Mouse (Mus musculus) embryonic facial prominence, embryonic 10.5 days (tissue): Measurements from ENCODE around the gene Kpna3. TPM values are rescaled to one million over a fixed set of nuclear protein-coding genes. Genes with fewer than 3 reads are reported as not detected.

Source experiments
- DNase-seq: peaks from one replicate; pipeline ENCODE4 v3.0.0-alpha.2; 2017; ENCODE audit warnings: low spot score
- H3K27ac ChIP-seq: fragments of 300-500 bp; sonication (generic); replicated peaks from 2 replicates; pipeline ENCODE4 v1.5.1; 2016; ENCODE audit warnings: mild to moderate bottlenecking
- H3K27me3 ChIP-seq: fragments of 300-500 bp; sonication (generic); replicated peaks from 2 replicates; pipeline ENCODE4 v1.6.1; 2016; ENCODE audit warnings: low read depth, mild to moderate bottlenecking; ENCODE audit not compliant: poor library complexity, severe bottlenecking
- H3K36me3 ChIP-seq: fragments of 300-500 bp; sonication (generic); replicated peaks from 2 replicates; pipeline ENCODE4 v1.6.1; 2016; ENCODE audit warnings: mild to moderate bottlenecking, moderate library complexity
- H3K4me1 ChIP-seq: fragments of 300-500 bp; sonication (generic); 2 replicates; pipeline ENCODE4 v1.6.1; 2016
- H3K4me3 ChIP-seq: fragments of 300-500 bp; sonication (generic); 2 replicates; pipeline ENCODE4 v1.5.1; 2016; ENCODE audit warnings: mild to moderate bottlenecking, moderate library complexity
- H3K9me3 ChIP-seq: fragments of 300-500 bp; sonication (generic); 2 replicates; pipeline ENCODE4 v1.6.1; 2016; ENCODE audit warnings: mild to moderate bottlenecking
- WGBS: fragments of 180-500 bp; shearing (Covaris S2); methylation state at CpG from one replicate; pipeline ENCODE4 v1.1.7; 2016; 5-methylcytosine and 5-hydroxymethylcytosine counted together
- polyA plus RNA-seq: library from polyadenylated mRNA; unstranded; fragments of >200 nt; fragmentation: Nextera tagmentation; extraction: Ambion mirVana; gene quantifications from 2 replicates; pipeline ENCODE4 v1.2.1, GENCODE M21; 2016

The Kpna3 gene
- polyA plus RNA-seq, 1 experiment from 2014 or later, result 84.7 TPM

DNA sequence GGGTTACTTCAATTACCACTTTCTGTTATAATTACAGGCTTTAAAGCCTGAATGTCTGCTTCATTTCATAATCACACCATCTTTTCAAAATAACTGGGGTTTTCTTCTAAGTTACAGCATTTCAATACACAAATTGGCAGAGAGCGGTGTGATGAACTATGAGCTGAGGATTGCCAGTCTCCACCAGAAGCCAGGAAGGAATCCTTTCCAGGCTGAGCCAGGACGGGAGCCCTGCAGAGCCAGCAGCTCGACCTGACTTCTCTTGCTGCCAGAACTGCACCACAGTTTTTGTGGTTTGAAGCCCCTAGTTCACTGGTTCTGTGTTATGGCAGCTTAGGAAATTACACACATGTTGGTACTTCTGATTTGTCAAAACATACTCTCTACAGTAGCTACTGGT lies 75.0 kb downstream of the Kpna3 start:
- Histone ChIP-seq H3K27ac (no peak overlapping the region), H3K4me1 (peaks cover 12% of the 10 kb centered on the region), H3K4me3 (no peak overlapping the region), H3K27me3 (no peaks in the 10 kb centered on the region), H3K9me3 (no peaks in the 10 kb centered on the region), H3K36me3 (peaks cover 38% of the 10 kb centered on the region)
- no peak for DNase-seq
- 88% methylated on average over 3 of the region's 3 CpGs for WGBS

DNA sequence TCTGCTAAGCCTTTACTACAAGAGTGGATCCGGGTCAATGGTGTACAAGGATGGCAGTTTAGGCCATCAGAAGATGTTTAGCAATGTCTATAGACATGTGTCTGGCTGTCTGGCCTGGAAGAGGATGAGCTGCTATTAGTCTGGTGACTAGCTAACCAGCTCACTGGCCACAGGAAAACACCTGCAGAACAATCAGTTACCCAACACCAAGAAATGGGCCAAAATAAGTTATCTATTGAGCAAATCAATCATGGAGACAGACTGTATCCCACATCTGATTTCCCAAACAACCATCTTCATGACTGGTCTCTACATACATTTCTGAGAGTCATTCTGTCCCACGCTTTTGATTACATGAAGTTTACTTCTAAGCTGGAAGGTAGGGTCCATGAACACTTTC lies 75.9 kb downstream of the Kpna3 start:
- peaks cover 12% of the 10 kb centered on the region for H3K4me1 ChIP-seq
- H3K9me3 ChIP-seq, result no peaks in the 10 kb centered on the region

DNA sequence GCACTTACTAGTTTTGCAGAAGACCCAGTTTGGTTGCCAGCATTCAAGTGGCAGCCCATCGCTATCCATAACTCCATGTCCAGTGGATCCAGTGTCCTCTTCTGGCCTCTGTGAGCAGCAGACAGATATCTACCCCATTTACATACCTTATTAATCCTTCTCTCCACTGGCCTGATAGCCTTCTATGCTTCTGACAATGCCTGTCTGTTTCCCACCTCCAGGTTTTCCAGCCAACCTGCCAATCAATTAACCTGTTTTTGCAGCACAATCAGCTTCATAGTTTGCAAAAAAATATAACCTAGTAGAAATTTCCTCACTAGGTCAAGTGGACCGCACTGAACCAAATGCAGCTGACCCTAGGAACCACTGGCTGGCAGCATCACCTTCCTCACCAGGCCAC lies 77.4 kb downstream of the Kpna3 start:
- 96% methylated on average over 2 of the region's 2 CpGs for WGBS

More for the DNA sequence above, 75.9 kb downstream of the Kpna3 start:
- Histone ChIP-seq H3K36me3 (peaks cover 32% of the 10 kb centered on the region), H3K4me3 (no peak overlapping the region), H3K27ac (no peak overlapping the region), H3K27me3 (no peaks in the 10 kb centered on the region)
- DNase-seq, result no peak
- 94% methylated on average over 2 of the region's 2 CpGs for WGBS

DNA sequence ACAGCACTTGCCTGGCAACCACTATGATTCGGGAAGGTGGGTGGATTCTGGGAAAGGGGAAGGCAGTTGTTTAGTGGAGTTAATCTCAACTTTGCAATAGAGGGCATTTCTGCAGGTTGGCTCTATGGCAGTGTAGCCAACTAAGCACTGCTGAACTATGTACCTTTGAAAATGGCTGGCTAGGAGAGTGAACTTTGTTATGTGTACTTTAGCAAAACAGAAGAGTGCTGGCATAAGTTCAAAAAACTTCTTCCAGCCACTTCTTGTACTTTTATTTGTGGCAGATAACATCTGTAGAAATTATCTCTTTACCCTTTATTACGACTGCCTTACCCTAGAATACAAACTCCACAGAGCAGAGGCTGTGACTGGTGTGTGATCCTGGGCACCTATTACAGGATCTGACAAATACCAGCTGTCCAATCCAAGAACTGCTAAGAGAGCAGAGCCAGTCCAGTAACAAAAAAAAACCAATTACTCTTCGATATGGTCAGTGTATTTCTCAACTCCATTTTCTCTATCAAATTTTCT lies 78.6 kb downstream of the Kpna3 start:
- H3K36me3 ChIP-seq, result peaks cover 12% of the 10 kb centered on the region
- peaks cover 12% of the 10 kb centered on the region for H3K4me1 ChIP-seq
- no peaks in the 10 kb centered on the region for H3K9me3 ChIP-seq
- peak overlapping the region; percentile 81 for H3K4me3 ChIP-seq
- no peaks in the 10 kb centered on the region for H3K27me3 ChIP-seq
- no peak overlapping the region for H3K27ac ChIP-seq
- no peak for DNase-seq
- 65% methylated on average over 3 of the region's 3 CpGs for WGBS

More for the DNA sequence above, 77.4 kb downstream of the Kpna3 start:
- peaks cover 12% of the 10 kb centered on the region for H3K4me1 ChIP-seq
- peaks cover 24% of the 10 kb centered on the region for H3K36me3 ChIP-seq
- no peak overlapping the region for H3K27ac ChIP-seq
- H3K4me3 ChIP-seq, result no peak overlapping the region
- no peaks in the 10 kb centered on the region for H3K9me3 ChIP-seq
- no peak for DNase-seq
- H3K27me3 ChIP-seq, result no peaks in the 10 kb centered on the region

DNA sequence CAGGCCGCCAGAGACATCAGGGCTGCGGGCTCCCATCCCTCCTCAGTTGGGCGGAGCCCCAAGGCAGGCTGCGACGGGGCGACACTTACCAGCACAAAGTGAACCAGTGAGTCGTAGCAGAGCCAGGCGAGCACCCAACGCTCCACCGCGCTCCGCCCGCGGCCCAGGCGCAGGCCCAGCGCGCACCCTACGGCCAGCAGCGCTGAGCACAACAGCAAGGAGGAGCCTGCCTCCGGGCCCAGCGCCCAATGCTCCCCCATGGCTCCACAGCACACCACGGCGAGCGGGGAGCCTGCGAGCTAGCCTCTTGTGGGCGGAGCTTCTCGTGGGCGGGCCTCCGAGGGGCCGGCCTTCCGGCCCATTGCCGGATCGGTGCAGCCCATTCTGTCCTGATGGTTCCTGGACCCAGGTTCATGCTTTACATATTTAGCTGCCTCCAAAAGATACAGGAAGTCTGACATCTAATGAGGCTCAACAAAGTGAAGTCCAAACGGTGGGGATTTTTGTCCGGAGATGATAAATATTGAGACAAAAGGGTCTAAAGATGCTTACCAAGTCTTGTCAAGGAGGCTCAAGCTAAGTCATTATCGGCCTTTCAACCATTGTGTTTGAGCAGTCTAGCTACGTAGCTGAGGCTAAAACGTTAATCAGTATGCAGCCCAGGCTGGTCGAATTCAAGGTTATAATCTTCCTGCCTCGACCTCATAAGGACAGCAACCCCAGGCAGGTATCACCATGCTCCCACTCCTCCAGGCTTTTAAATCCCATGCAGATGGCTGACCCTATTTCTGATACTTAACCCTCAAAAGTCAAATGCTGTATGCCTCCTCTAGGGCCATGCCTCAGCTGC lies 79.3 kb downstream of the Kpna3 start, which contains the start of gene Ebpl:
Gene Ebpl (minus strand): TSS at position 309 of the 850 bp plus-strand sequence.
- Histone ChIP-seq H3K27ac (peak within 1 kb of the TSS; percentile 94), H3K36me3 (peaks cover 13% of the 10 kb centered on the region; the same call in 1 of the 2 replicates), H3K9me3 (no peaks in the 10 kb centered on the region), H3K4me3 (peak within 1 kb of the TSS; percentile 81), H3K4me1 (peaks cover 12% of the 10 kb centered on the region), H3K27me3 (no peaks in the 10 kb centered on the region)
- 1% methylated on average over 40 of the region's 40 CpGs for WGBS
- DNase-seq, result peak; percentile 91

DNA sequence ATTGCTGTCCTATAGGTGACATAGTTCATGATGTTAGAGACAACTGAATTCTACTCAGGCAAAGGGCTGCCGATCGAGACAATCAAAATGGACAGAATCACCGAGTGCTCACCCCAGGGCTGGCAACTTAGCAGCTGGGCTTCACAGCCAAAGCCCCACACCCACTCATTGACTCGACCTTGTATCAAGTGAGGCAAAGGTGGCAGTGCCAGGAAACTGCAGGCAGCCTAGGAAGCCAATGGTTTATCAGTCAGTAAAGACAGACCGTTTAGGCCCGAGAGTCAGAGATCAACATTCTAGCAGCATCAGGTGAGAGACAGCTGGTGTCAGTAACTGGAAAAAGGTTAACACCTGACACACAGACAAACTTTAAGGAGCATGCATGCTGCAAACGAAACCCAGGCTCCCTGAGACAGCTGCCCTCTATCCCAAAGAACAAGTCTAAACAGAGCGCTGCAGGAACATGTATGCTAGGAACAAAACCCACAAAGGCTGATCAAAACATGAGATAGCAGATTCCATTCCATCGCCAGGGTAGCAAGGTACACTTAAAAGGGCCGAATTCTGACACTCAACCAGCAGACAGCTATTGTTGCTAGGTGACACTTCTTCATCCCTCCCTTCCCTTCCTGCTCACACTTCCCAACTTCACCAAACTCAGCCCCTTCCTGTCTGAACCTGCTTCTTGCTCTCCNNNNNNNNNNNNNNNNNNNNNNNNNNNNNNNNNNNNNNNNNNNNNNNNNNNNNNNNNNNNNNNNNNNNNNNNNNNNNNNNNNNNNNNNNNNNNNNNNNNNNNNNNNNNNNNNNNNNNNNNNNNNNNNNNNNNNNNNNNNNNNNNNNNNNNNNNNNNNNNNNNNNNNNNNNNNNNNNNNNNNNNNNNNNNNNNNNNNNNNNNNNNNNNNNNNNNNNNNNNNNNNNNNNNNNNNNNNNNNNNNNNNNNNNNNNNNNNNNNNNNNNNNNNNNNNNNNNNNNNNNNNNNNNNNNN lies 85.1 kb downstream of the Kpna3 start:
- 0 out of 2 replicates have a peak, but pooled peaks cover 6% of the 10 kb centered on the region for H3K4me1 ChIP-seq
- no peaks in the 10 kb centered on the region for H3K9me3 ChIP-seq
- H3K27ac ChIP-seq, result no peak overlapping the region
- H3K27me3 ChIP-seq, result no peaks in the 10 kb centered on the region
- DNase-seq, result no peak
- WGBS, result 81% methylated on average over 10 of the region's 10 CpGs
- H3K36me3 ChIP-seq, result 0 out of 2 replicates have a peak, but pooled peaks cover 7% of the 10 kb centered on the region
- H3K4me3 ChIP-seq, result no peak overlapping the region

DNA sequence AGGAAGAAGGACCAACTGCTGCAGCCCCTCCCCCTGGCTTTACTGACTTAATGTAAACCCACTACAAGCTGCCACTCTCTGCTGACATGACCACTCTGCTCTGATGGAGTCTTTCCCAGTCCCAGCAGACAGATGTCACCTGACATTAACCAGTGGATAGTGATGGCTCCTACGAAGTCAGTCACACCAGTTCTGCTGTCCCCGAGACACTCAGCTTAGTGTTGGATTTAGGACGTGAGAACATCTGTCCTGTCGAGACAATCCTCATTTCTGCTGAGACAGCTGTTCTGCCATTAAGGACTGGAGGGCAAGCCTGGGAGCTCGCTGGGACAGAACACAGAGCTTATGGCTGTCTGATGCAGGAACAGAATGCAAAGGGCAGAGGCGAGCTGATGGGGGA lies 88.9 kb downstream of the Kpna3 start:
- Histone ChIP-seq H3K36me3 (0 out of 2 replicates have a peak, but pooled peaks cover 3% of the 10 kb centered on the region), H3K9me3 (no peaks in the 10 kb centered on the region), H3K27me3 (no peaks in the 10 kb centered on the region), H3K4me1 (0 out of 2 replicates have a peak, but pooled peaks cover 6% of the 10 kb centered on the region), H3K27ac (no peak overlapping the region), H3K4me3 (no peak overlapping the region)
- WGBS, result 74% methylated on average over 6 of the region's 6 CpGs
- DNase-seq, result no peak

DNA sequence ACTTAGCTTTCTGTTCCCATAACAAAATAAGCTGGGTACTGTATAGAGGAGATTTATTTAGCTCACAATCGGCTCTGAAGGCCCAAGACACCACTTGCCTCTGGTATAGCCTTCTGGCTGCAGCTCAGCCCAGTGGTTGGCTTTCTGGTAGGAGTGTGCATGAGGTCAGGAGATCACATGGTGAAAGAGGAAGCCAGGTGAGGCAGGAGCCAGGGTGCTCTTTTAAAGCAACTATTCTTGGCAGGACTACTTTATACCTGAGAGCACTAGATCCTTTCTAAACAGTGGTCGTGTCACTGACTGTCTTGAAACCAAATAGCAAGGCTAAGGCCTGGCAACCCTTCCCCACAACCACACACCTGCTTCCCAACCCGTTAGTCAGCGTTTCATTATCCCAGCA lies 89.8 kb downstream of the Kpna3 start:
- peaks cover 6% of the 10 kb centered on the region for H3K4me1 ChIP-seq
- H3K4me3 ChIP-seq, result no peak overlapping the region
- 83% methylated on average over 4 of the region's 4 CpGs for WGBS
- no peak overlapping the region for H3K27ac ChIP-seq
- H3K9me3 ChIP-seq, result no peaks in the 10 kb centered on the region
- no peak for DNase-seq
- no peaks in the 10 kb centered on the region for H3K27me3 ChIP-seq
- no peaks in the 10 kb centered on the region for H3K36me3 ChIP-seq

DNA sequence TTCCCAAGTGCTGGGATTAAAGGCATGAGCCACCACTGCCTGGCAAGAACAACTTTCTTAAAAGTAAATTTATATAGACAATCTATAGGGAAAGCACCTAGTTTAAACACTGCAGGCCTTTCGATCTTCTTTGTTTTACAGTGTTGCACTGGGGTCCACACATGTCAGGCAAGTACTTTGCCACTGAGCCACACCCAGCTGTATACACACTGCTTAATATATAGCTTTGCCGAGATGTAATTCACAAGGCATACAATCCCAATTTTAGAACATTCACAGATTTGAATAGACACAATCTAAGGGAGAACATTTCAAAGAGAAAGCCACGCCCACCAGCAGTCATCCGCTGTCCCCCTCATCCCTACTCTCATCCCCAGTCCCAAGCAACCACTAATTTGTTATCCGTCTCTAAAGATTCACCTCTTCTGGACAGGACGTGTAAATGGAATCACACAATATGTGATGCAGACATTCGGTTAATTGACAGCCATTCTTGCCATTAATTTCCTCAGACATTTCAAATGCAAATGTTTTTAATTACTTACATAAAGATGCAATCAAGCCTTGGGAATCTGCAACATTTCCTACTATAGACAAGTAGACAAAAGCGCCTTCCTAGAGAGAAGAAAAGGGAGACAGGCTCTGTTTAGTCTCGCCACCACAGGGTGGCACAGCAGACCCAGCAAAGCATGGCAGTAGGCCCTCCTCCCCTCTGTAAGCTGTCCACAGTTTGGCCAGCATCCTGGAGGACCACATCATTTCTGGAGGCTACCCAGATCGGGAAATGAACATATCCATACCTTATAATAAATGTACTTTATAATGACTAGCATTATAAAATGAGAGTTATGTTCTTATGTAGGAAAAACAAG lies 92.6 kb downstream of the Kpna3 start:
- Histone ChIP-seq H3K4me3 (no peak overlapping the region), H3K27me3 (no peaks in the 10 kb centered on the region), H3K36me3 (no peaks in the 10 kb centered on the region), H3K9me3 (no peaks in the 10 kb centered on the region), H3K4me1 (peaks cover 5% of the 10 kb centered on the region), H3K27ac (no peak overlapping the region)
- no peak for DNase-seq
- WGBS, result 77% methylated on average over 10 of the region's 10 CpGs

DNA sequence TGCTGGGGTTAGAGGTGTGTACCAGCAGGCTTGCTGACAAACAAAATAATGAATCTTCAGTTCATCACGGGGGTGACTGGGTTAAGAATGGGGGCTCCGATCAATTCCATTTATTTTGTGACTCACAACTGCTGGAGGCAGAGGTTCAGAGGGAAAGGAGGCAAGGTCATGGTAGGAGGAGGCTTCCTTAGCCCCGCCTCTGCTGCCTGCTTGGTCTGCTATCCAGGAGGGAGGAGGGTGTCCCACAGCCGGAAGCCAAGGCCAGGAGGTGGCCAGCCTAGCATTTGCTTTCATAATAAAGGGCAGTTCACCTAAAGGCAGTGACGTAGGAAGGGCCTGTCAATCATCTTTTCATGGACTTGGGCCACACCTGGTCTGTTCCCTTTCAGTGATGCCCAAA lies 95.1 kb downstream of the Kpna3 start:
- peaks cover 6% of the 10 kb centered on the region for H3K4me1 ChIP-seq
- 63% methylated on average over 5 of the region's 5 CpGs for WGBS
- no peak for DNase-seq
- no peaks in the 10 kb centered on the region for H3K27me3 ChIP-seq
- no peaks in the 10 kb centered on the region for H3K9me3 ChIP-seq
- no peaks in the 10 kb centered on the region for H3K36me3 ChIP-seq
- H3K4me3 ChIP-seq, result no peak overlapping the region
- H3K27ac ChIP-seq, result no peak overlapping the region

DNA sequence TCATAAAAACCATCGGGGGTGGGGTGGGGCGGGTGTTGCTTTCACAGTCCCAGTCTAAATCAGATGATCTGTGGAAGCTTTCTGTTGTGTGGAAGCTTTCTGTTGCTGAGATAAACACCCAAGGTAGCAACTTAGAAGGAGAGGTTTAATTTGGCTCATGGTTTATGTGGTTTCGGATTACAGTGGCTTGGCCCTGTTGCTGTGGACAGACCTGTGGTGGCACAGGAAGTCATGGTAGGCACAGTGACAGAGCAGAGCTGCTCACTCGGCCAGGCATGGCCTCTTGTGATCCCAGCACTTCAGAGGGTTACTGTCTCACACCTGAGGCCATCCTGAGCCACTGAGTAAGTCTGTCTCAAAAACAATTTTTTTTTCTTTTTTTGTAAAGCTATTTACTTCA lies 100.3 kb downstream of the Kpna3 start:
- Histone ChIP-seq H3K4me3 (no peak overlapping the region), H3K36me3 (0 out of 2 replicates have a peak, but pooled peaks cover 3% of the 10 kb centered on the region), H3K27me3 (no peaks in the 10 kb centered on the region), H3K4me1 (peaks cover 7% of the 10 kb centered on the region; the same call in 1 of the 2 replicates), H3K27ac (no peak overlapping the region), H3K9me3 (no peaks in the 10 kb centered on the region)
- no peak for DNase-seq
- WGBS, result 80% methylated on average over 4 of the region's 4 CpGs
